Mouse (Mus musculus): ENCODE data around the gene Adra1b. TPM values are rescaled to one million over a fixed set of nuclear protein-coding genes. Genes with fewer than 3 reads are reported as not detected.

Gene Adra1b
- total RNA-seq, 4 experiments from 2014 or later = 37.6 to 48.8 (median 44.3) TPM

GRCm38 (mm10) chr11:43728737-43729301 is 172.2 kb downstream of the Adra1b start:
- no peak for DNase-seq (ENCODE audit: low spot score)

DNA sequence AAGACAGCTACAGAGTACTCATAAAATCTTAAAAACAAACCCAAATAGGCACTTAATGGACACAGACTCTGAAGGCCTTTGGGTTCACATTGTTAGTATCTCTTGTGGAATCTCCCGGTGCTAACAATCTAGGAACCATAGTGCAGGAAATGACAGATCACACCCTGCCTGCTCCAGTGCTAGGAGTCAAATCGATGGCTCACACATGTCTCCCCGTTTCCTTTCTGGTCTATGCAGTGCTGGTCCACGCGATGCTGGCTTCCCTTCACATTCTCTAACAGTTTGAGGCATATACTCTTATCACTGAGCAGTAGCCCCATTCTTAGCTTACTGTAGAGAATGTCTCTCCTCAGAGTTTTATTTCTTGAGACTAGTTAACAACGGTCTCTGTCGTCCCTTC is 173.2 kb downstream of the Adra1b start:
- no peak for DNase-seq (ENCODE audit: low spot score)

Other genes with a start within 250 kb of the Adra1b start
- 10 to 100 TPM; 13.8 to 18.4 (median 15.7) TPM for gene Pwwp2a, start 219.2 kb downstream of the Adra1b start, total RNA-seq (2022)
- gene Ttc1, start 153.2 kb downstream of the Adra1b start, total RNA-seq (2022) = 10 to 100 TPM; 52.3 to 63.5 (median 57.6) TPM